8 mouse cellular contexts compared by ENCODE assay signal in the genomic region with DNA sequence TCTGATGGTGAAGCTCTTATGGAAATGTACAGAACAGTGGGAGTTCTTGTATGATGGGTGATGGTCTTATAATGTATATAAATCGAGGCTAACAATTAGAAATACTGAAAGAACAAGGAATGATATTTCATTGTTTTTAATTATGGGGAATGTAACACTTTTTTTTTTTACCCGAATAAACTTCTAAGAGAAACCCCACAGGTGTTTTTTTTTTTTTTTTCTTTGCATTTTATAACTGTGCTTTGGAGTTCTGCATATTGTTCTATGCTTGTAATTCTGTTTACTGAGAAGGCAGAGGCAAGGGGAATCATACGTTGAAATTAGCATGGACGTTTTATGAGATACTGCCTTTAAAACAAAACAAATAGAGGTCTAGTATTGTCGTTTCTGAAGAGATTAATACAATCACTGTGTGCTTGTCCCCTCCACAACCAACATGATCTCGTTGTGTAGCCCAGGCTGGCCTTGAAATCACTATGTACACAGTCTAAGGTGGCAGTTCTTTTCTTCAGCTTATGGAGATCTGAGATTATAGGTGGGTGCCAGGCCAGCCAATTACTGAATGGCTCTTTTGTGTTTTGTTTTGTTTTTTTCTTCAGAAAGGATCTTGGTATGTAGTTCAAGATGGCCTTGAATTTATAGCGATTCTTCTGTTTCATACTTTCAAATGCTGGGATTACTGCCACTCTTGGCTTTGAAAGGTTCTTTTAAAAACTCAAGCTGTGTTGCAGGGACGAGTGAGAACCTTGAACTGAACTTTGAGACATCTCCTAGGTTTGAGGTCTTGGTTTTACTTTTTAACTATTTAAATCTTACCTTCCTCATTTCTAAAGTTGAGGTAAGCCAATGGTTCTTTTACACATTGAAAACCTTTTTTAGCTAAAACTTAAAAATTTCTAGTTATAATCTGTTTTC. TPM values are rescaled to one million over a fixed set of nuclear protein-coding genes. Genes with fewer than 3 reads are reported as not detected.
DNase-seq lines count a peak whose midpoint lies in the region; ATAC-seq and TF ChIP-seq lines count a peak whose summit lies in the region.

No protein-coding gene starts in this region.

- peak; percentile 61 for DNase-seq in kidney, adult 2 months
- DNase-seq in kidney, postnatal 14 days: no peak
- DNase-seq in brain, embryonic 14.5 days (ENCODE audit: low read depth): peak; percentile 22
- no peak for DNase-seq in hindbrain, postnatal 0 days (ENCODE audit: low spot score)
- no peak for DNase-seq in left cerebral cortex, adult 18-20 months (ENCODE audit: low spot score in 2 of 2)
- DNase-seq in frontal cortex, adult 2 months (ENCODE audit: extremely low spot score in 1 of 2, low spot score in 1 of 2): no peak
- DNase-seq in thymus, postnatal 14 days: no peak

- H3K4me2 ChIP-seq in hindbrain, postnatal 0 days (ENCODE audit: low read depth, low read length): peak overlapping the region; percentile 74
- peak overlapping the region; percentile 63 for H3K4me2 ChIP-seq in midbrain, embryonic 15.5 days

- WGBS in kidney, adult 2 months: 21% methylated on average over 8 of the region's 8 CpGs
- WGBS in hindbrain, postnatal 0 days: 24% methylated on average over 8 of the region's 8 CpGs
- whole genome bisulfite sequencing in midbrain, embryonic 15.5 days: 25% methylated on average over 8 of the region's 8 CpGs

- H3K9ac ChIP-seq in hindbrain, postnatal 0 days (replicated peaks; ENCODE audit: low read length): peak overlapping the region; percentile 94; the same call in 1 of the 2 replicates
- peak overlapping the region; percentile 31; the same call in 1 of the 2 replicates for H3K9ac ChIP-seq in midbrain, embryonic 15.5 days

- 0 out of 2 replicates have a peak overlapping the region, but pooled peaks have one; percentile 28 for H3K4me3 ChIP-seq in kidney, adult 2 months (ENCODE audit: insufficient read depth, low read depth, low read length)
- peak overlapping the region; percentile 81 for H3K4me3 ChIP-seq in hindbrain, postnatal 0 days (ENCODE audit: low read length)
- peak overlapping the region; percentile 64 for H3K4me3 ChIP-seq in midbrain, embryonic 15.5 days

- ATAC-seq in hindbrain, postnatal 0 days: no peak
- no peak for ATAC-seq in midbrain, embryonic 15.5 days (replicated peaks)

- TF ChIP-seq CTCF in kidney, adult 2 months (conservative IDR thresholded peaks at IDR 0.05; ENCODE audit: insufficient read depth, insufficient read length, low read depth, low read length): no peak
- no peak for TF ChIP-seq CTCF in brain, embryonic 14.5 days (IDR thresholded peaks at IDR 0.05; ENCODE audit: borderline replicate concordance, extremely low read depth, insufficient read depth, insufficient read length)
- no peak for TF ChIP-seq CTCF in hindbrain, postnatal 0 days (IDR thresholded peaks at IDR 0.05; ENCODE audit: low read depth)

- no peak for TF ChIP-seq POLR2A in kidney, adult 2 months (IDR thresholded peaks at IDR 0.05; ENCODE audit: low read depth, low read length)
- no peak for TF ChIP-seq POLR2A in brain, embryonic 14.5 days (IDR thresholded peaks at IDR 0.05; ENCODE audit: borderline replicate concordance, extremely low read depth, insufficient read depth, insufficient read length, poor library complexity, severe bottlenecking)

- H3K9me3 ChIP-seq in hindbrain, postnatal 0 days (ENCODE audit: low read length): no peaks in the 10 kb centered on the region
- H3K9me3 ChIP-seq in midbrain, embryonic 15.5 days: no peaks in the 10 kb centered on the region

- H3K36me3 ChIP-seq in kidney, adult 2 months (ENCODE audit: control insufficient read depth, insufficient read depth, low read length): no peaks in the 10 kb centered on the region
- H3K36me3 ChIP-seq in hindbrain, postnatal 0 days (ENCODE audit: insufficient read depth, low read length): no peaks in the 10 kb centered on the region
- H3K36me3 ChIP-seq in midbrain, embryonic 15.5 days (replicated peaks): no peaks in the 10 kb centered on the region

- no peaks in the 10 kb centered on the region for H3K27me3 ChIP-seq in kidney, adult 2 months (replicated peaks; ENCODE audit: control insufficient read depth, insufficient read depth, low read length)
- no peaks in the 10 kb centered on the region for H3K27me3 ChIP-seq in hindbrain, postnatal 0 days (ENCODE audit: insufficient read depth, low read length)
- no peaks in the 10 kb centered on the region for H3K27me3 ChIP-seq in midbrain, embryonic 15.5 days (replicated peaks)

- peak overlapping the region; percentile 91 for H3K27ac ChIP-seq in kidney, adult 2 months (ENCODE audit: insufficient read depth, low read depth, low read length)
- H3K27ac ChIP-seq in hindbrain, postnatal 0 days: no peak overlapping the region
- 0 out of 2 replicates have a peak overlapping the region, but pooled peaks have one; percentile 30 for H3K27ac ChIP-seq in midbrain, embryonic 15.5 days

- H3K4me1 ChIP-seq in kidney, adult 2 months (ENCODE audit: control insufficient read depth, insufficient read depth, low read length): peaks cover 6% of the 10 kb centered on the region; the same call in 1 of the 2 replicates
- H3K4me1 ChIP-seq in hindbrain, postnatal 0 days (ENCODE audit: insufficient read depth, low read length): peaks cover 6% of the 10 kb centered on the region; the same call in 1 of the 2 replicates
- H3K4me1 ChIP-seq in midbrain, embryonic 15.5 days: peaks cover 28% of the 10 kb centered on the region

RNA-seq across cellular contexts. Expression of a gene that starts 47.7 kb away (rescaled TPM):
- 3.4 and 5.1 TPM in 2 replicates for polyA plus RNA-seq in kidney, adult 2 months (2012; rRNA removed)
- polyA plus RNA-seq in brain, embryonic 14.5 days (2012; rRNA removed): 24.1 and 31.6 TPM in 2 replicates
- 26.1 and 34.1 TPM in 2 replicates for total RNA-seq in hindbrain, postnatal 0 days (2014; rRNA removed)
- polyA plus RNA-seq in hindbrain, postnatal 0 days (2015; fragmentation: Nextera tagmentation; extraction: Ambion mirVana): 33.9 and 38.2 TPM in 2 replicates
- polyA plus RNA-seq in midbrain, embryonic 15.5 days (2015; fragmentation: Nextera tagmentation; extraction: Ambion mirVana): 28.1 and 33.7 TPM in 2 replicates
- total RNA-seq in left cerebral cortex, adult 18-20 months (2021): 10 to 100 TPM; 69.0 to 70.1 TPM
- polyA plus RNA-seq in frontal cortex, adult 2 months (2012; rRNA removed): 27.2 and 27.8 TPM in 2 replicates

Comparison
In these comparisons a context has a peak if more than half of its experiments do, and no peak if none do; other contexts are left out.
1. DNase-seq: peak in kidney, adult 2 months (single experiment) and brain, embryonic 14.5 days (single experiment); none in kidney, postnatal 14 days (single experiment), hindbrain, postnatal 0 days (single experiment), left cerebral cortex, adult 18-20 months (0 of 2), frontal cortex, adult 2 months (0 of 2) and thymus, postnatal 14 days (single experiment).
2. H3K4me3 ChIP-seq: peak in every context shown above with its lines; median percentile 81 in hindbrain, postnatal 0 days; 64 in midbrain, embryonic 15.5 days; 28 in kidney, adult 2 months.